Mouse (Mus musculus): Measurements from ENCODE around the gene Dph5.

DNA sequence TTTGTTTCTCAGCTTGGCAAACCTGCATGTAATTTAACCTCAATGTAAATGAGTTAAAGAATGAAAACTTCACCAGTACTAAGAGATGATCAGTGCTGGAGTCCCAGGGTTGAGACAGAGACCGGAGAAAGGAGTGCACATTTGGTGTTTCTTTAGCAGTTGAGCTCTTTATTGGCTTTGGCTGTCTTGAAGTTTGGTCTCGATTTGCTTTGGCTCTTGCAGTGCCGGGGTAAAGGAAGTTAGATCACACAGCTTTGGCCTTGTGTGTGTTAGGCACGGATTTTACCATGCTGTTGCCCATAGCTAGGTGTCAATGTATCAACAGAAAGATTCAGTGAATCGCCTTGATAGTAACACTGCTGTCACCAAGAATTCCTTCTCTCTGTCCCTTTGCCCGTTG lies 44.1 kb downstream of the Dph5 start:
- TF ChIP-seq TAL1 (IDR thresholded peaks at IDR 0.05; ENCODE audit: low read length) (no peak), GATA1 (IDR thresholded peaks at IDR 0.05; ENCODE audit: low read length) (no peak)

Data from erythroblast, embryonic 14.5 days (primary cell).